In the genomic region with DNA sequence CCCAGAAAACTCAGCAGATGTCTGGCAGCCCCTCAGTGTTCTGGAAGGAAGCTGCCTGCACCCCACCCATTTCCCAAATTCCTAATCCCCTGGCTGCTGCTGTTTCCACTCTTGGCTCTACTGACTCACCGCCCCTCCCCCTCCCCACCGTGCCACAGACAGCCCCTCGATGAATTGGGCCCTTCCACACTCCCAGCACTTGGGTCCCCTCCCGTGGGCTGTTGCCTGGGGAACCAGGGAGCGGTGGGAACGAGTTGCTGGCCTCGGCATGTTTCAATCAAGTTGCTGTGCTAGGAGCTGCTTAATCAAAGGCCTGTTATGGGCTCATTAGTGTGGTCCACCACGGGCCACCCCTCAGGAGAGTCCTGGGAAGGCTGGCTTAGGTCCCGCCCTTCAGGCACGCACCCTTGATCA, we compare ENCODE assay signal across 10 mouse cellular contexts. TPM values are rescaled to one million over a fixed set of nuclear protein-coding genes. Genes with fewer than 3 reads are reported as not detected.
DNase-seq lines count a peak whose midpoint lies in the region; ATAC-seq lines count a peak whose summit lies in the region.
"Had no signal": no experiment of that assay in that cellular context is flagged by ENCODE, and none has a peak within 500 bp of the region (broad histone marks: within the 10 kb centered on the region; RNA-seq: fewer than 3 reads in every experiment).

No protein-coding gene starts in this region.

- no peak overlapping the region for H3K4me3 ChIP-seq in forebrain, embryonic 15.5 days
- H3K4me3 ChIP-seq in forebrain, embryonic 14.5 days (ENCODE audit: low read depth, low read length): no peak overlapping the region
- no peak overlapping the region for H3K4me3 ChIP-seq in embryonic facial prominence, embryonic 14.5 days (ENCODE audit: low read depth, low read length)
- no peak overlapping the region for H3K4me3 ChIP-seq in midbrain, embryonic 12.5 days
- H3K4me3 ChIP-seq: erythroblast, embryonic 14.5 days had no signal

- H3K27me3 ChIP-seq in forebrain, embryonic 15.5 days: no peaks in the 10 kb centered on the region
- H3K27me3 ChIP-seq in forebrain, embryonic 14.5 days (replicated peaks; ENCODE audit: control insufficient read depth, insufficient read depth, low read length): no peaks in the 10 kb centered on the region
- H3K27me3 ChIP-seq in embryonic facial prominence, embryonic 14.5 days (replicated peaks; ENCODE audit: control insufficient read depth, insufficient read depth, low read length): no peaks in the 10 kb centered on the region
- H3K27me3 ChIP-seq in midbrain, embryonic 12.5 days: no peaks in the 10 kb centered on the region

- H3K4me1 ChIP-seq in forebrain, embryonic 15.5 days: peaks cover 10% of the 10 kb centered on the region
- H3K4me1 ChIP-seq in forebrain, embryonic 14.5 days (ENCODE audit: control insufficient read depth, insufficient read depth, low read length): no peaks in the 10 kb centered on the region
- peaks cover 26% of the 10 kb centered on the region for H3K4me1 ChIP-seq in embryonic facial prominence, embryonic 14.5 days (ENCODE audit: control insufficient read depth, insufficient read depth, low read length)
- peaks cover 35% of the 10 kb centered on the region for H3K4me1 ChIP-seq in midbrain, embryonic 12.5 days

- H3K36me3 ChIP-seq in forebrain, embryonic 15.5 days: peaks cover 13% of the 10 kb centered on the region
- peaks cover 38% of the 10 kb centered on the region for H3K36me3 ChIP-seq in forebrain, embryonic 14.5 days (ENCODE audit: control insufficient read depth, insufficient read depth, low read length)
- peaks cover 65% of the 10 kb centered on the region for H3K36me3 ChIP-seq in embryonic facial prominence, embryonic 14.5 days (ENCODE audit: control insufficient read depth, insufficient read depth, low read length)
- H3K36me3 ChIP-seq in midbrain, embryonic 12.5 days: peaks cover 61% of the 10 kb centered on the region

- no peak overlapping the region for H3K4me2 ChIP-seq in forebrain, embryonic 15.5 days (replicated peaks)
- H3K4me2 ChIP-seq in forebrain, embryonic 14.5 days (ENCODE audit: low read length): no peak overlapping the region
- no peak overlapping the region for H3K4me2 ChIP-seq in embryonic facial prominence, embryonic 14.5 days (ENCODE audit: low read depth, low read length)
- no peak overlapping the region for H3K4me2 ChIP-seq in midbrain, embryonic 12.5 days (replicated peaks)

- H3K27ac ChIP-seq in forebrain, embryonic 15.5 days (replicated peaks): no peak overlapping the region
- H3K27ac ChIP-seq in forebrain, embryonic 14.5 days (ENCODE audit: low read depth, low read length): no peak overlapping the region
- H3K27ac ChIP-seq in embryonic facial prominence, embryonic 14.5 days (replicated peaks; ENCODE audit: low read depth, low read length): 0 out of 2 replicates have a peak overlapping the region, but pooled peaks have one; percentile 12
- H3K27ac ChIP-seq in midbrain, embryonic 12.5 days (replicated peaks): peak overlapping the region; percentile 35; the same call in 1 of the 2 replicates

- DNase-seq in forebrain, embryonic 14.5 days (ENCODE audit: low spot score): no peak
- DNase-seq in layer of hippocampus, adult 9-11 months: peak; percentile 53
- DNase-seq in layer of hippocampus, postnatal 14 days (ENCODE audit: low spot score in 2 of 2): no peak
- DNase-seq in embryonic facial prominence, embryonic 14.5 days (ENCODE audit: low spot score): peak; percentile 62
- DNase-seq in cerebellum, adult 18-20 months: no peak
- DNase-seq: adrenal gland, adult 8-10 months had no signal

- no peaks in the 10 kb centered on the region for H3K9me3 ChIP-seq in forebrain, embryonic 15.5 days
- H3K9me3 ChIP-seq in forebrain, embryonic 14.5 days (replicated peaks; ENCODE audit: control insufficient read depth, low read length): no peaks in the 10 kb centered on the region
- H3K9me3 ChIP-seq in embryonic facial prominence, embryonic 14.5 days (ENCODE audit: control insufficient read depth, low read length): no peaks in the 10 kb centered on the region
- H3K9me3 ChIP-seq in midbrain, embryonic 12.5 days: no peaks in the 10 kb centered on the region

- 0 out of 2 replicates have a peak, but pooled peaks have one; percentile 21 for ATAC-seq in forebrain, embryonic 15.5 days (replicated peaks)
- ATAC-seq in forebrain, embryonic 14.5 days: no peak
- no peak for ATAC-seq in embryonic facial prominence, embryonic 14.5 days (ENCODE audit: low read depth)
- peak; percentile 14; the same call in 1 of the 2 replicates for ATAC-seq in midbrain, embryonic 12.5 days (ENCODE audit: low FRiP score, low read depth)
- no peak for ATAC-seq in megakaryocyte progenitor cell, adult 5-6 weeks (replicated peaks; ENCODE audit: poor library complexity)

- 27% methylated on average over 10 of the region's 10 CpGs for WGBS in forebrain, embryonic 15.5 days
- 20% methylated on average over 10 of the region's 10 CpGs for WGBS in forebrain, embryonic 14.5 days
- WGBS in embryonic facial prominence, embryonic 14.5 days: 33% methylated on average over 10 of the region's 10 CpGs
- 17% methylated on average over 10 of the region's 10 CpGs for WGBS in midbrain, embryonic 12.5 days

- H3K9ac ChIP-seq in forebrain, embryonic 15.5 days (replicated peaks): no peak overlapping the region
- H3K9ac ChIP-seq in forebrain, embryonic 14.5 days (ENCODE audit: low read length): no peak overlapping the region
- no peak overlapping the region for H3K9ac ChIP-seq in embryonic facial prominence, embryonic 14.5 days (ENCODE audit: low read depth, low read length)
- H3K9ac ChIP-seq in midbrain, embryonic 12.5 days (replicated peaks): no peak overlapping the region

RNA-seq across cellular contexts. Expression of a gene that starts 24.1 kb away (rescaled TPM):
- 28.0 and 29.4 TPM in 2 replicates for polyA plus RNA-seq in forebrain, embryonic 15.5 days (2015; fragmentation: Nextera tagmentation; extraction: Ambion mirVana)
- polyA plus RNA-seq in forebrain, embryonic 14.5 days (2014; fragmentation: Nextera tagmentation; extraction: Ambion mirVana): 23.0 and 24.8 TPM in 2 replicates
- 100 to 1,000 TPM in 1 of 2 experiments, 10 to 100 TPM in 1; 98.9 to 110 TPM for total RNA-seq in layer of hippocampus, postnatal 14 days (2021)
- 21.5 and 27.1 TPM in 2 replicates for polyA plus RNA-seq in embryonic facial prominence, embryonic 14.5 days (2014; fragmentation: Nextera tagmentation; extraction: Ambion mirVana)
- 38.5 and 53.9 TPM in 2 replicates for polyA plus RNA-seq in midbrain, embryonic 12.5 days (2016; fragmentation: Nextera tagmentation; extraction: Ambion mirVana)
- 9.7 and 18.0 TPM in 2 replicates for total RNA-seq in megakaryocyte progenitor cell, adult 5-6 weeks (2015)
- 12.8 and 12.9 TPM in 2 replicates for total RNA-seq in megakaryocyte progenitor cell, adult 5-6 weeks (2017)

Comparison
In these comparisons a context has a peak if more than half of its experiments do, and no peak if none do; other contexts are left out.
1. ATAC-seq: peak in forebrain, embryonic 15.5 days (single experiment) and midbrain, embryonic 12.5 days (single experiment); none in forebrain, embryonic 14.5 days (single experiment), embryonic facial prominence, embryonic 14.5 days (single experiment) and megakaryocyte progenitor cell, adult 5-6 weeks (single experiment).
2. DNase-seq: peak in layer of hippocampus, adult 9-11 months (single experiment) and embryonic facial prominence, embryonic 14.5 days (single experiment); none in forebrain, embryonic 14.5 days (single experiment), layer of hippocampus, postnatal 14 days (0 of 2) and cerebellum, adult 18-20 months (0 of 2).
3. H3K27ac ChIP-seq: peak in embryonic facial prominence, embryonic 14.5 days (single experiment) and midbrain, embryonic 12.5 days (single experiment); none in forebrain, embryonic 15.5 days (single experiment) and forebrain, embryonic 14.5 days (single experiment).